Mouse (Mus musculus) neural tube, postnatal 0 days (tissue): ENCODE results near the gene Gm26620. TPM values are rescaled to one million over a fixed set of nuclear protein-coding genes. Genes with fewer than 3 reads are reported as not detected.

Experiments used
- polyA plus RNA-seq: library from polyadenylated mRNA; unstranded; fragments of >200 nt; fragmentation: Nextera tagmentation; extraction: Ambion mirVana; gene quantifications from 2 replicates; pipeline ENCODE4 v1.2.1, GENCODE M21; 2015

The Gm26620 gene
- polyA plus RNA-seq: 1.1 and 1.5 TPM in 2 replicates

GRCm38 (mm10) chr1:170884978-170885561, at the start of gene Gm26620, which contains the start of gene Dusp12:
Gene Gm26620 (plus strand): TSS chr1:170885065.
Gene Dusp12 (minus strand): TSS chr1:170885540.

GRCm38 (mm10) chr1:170867691-170868105, 17.2 kb upstream of the Gm26620 start, which contains the start of gene Atf6:
Gene Atf6 (minus strand): TSS chr1:170867771.

GRCm38 (mm10) chr1:170912891-170913615, 28.2 kb downstream of the Gm26620 start, which contains the start of gene Fcrlb:
Gene Fcrlb (minus strand): TSS chr1:170912941.

GRCm38 (mm10) chr1:170927378-170927777, 42.5 kb downstream of the Gm26620 start, which contains the start of gene Fcrla:
Gene Fcrla (minus strand): TSS chr1:170927583.

Other genes starting within 250 kb of the Gm26620 start
- 3.7 and 4.9 TPM in 2 replicates for gene Olfml2b, start 240.5 kb upstream of the Gm26620 start, polyA plus RNA-seq
- 6.4 and 6.7 TPM in 2 replicates for gene Atf6, start 17.3 kb upstream of the Gm26620 start, polyA plus RNA-seq
- gene Dusp12, start 475 bp downstream of the Gm26620 start, polyA plus RNA-seq: 35.1 and 41.5 TPM in 2 replicates
- 2.1 and 2.8 TPM in 2 replicates for gene Fcrlb, start 27.9 kb downstream of the Gm26620 start, polyA plus RNA-seq
- 0.37 TPM in 1 of 2 replicates, not detected in the other for gene Fcrla, start 42.5 kb downstream of the Gm26620 start, polyA plus RNA-seq
- gene Fcgr2b, start 91.5 kb downstream of the Gm26620 start, polyA plus RNA-seq: 4.1 and 4.5 TPM in 2 replicates
- gene Fcgr4, start 133.9 kb downstream of the Gm26620 start, polyA plus RNA-seq: 0.28 and 0.66 TPM in 2 replicates
- gene Fcgr3, start 179.9 kb downstream of the Gm26620 start, polyA plus RNA-seq: 20.3 and 21.7 TPM in 2 replicates
- gene Cfap126, start 228.9 kb downstream of the Gm26620 start, polyA plus RNA-seq: 6.6 and 6.9 TPM in 2 replicates